Mouse (Mus musculus): ENCODE measurements around the gene Prune1. TPM values are rescaled to one million over a fixed set of nuclear protein-coding genes. Genes with fewer than 3 reads are reported as not detected.

Gene Prune1
- polyA plus RNA-seq, 1 experiment from 2014 or later = 28.6 TPM

DNA sequence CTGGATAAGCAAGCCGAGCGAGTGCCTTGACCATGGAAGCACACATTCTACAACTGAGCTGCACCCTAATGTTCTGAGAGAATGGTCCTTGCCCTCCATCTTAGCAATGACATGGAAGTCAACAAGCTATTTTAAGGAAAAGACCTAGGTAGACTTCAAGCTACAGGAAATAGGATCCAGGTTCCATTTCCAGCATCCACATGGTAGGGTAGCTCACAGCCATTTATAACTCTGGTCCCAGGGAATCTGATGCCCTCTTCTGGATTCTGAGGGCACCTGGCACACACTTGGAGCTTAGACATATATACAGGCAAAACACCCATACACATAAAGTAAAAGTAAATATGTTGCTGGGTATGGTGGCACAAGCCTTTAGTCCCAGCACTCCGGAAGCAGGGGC, 15.8 kb downstream of the Prune1 start:
- peaks cover 79% of the 10 kb centered on the region for H3K36me3 ChIP-seq
- 96% methylated on average over 3 of the region's 3 CpGs for WGBS
- DNase-seq (ENCODE audit: low spot score) = no peak

DNA sequence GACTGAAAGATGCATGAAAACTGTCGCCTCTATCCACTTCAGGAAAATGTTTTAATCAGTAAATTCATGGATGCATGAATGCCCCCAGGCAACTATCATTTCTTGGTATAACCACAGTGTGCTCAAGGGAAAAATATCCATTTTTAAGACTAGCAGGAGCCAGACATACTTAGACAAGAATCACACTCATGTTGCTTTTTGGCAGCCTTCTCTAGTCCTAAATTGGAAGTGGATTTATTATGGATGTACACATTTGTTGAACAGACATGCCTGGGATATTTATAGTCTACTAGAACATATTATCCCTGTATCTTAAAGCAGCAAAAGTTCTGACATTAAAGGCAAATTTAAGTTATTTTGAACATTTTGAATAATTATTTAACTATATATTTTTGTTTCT, 17.2 kb downstream of the Prune1 start:
- peaks cover 7% of the 10 kb centered on the region; the same call in 1 of the 2 replicates for H3K4me1 ChIP-seq (replicated peaks)
- no peak overlapping the region for H3K4me3 ChIP-seq
- peaks cover 91% of the 10 kb centered on the region for H3K36me3 ChIP-seq
- DNase-seq (ENCODE audit: low spot score) = no peak
- 78% methylated on average over 1 of the region's 1 CpGs for WGBS
- H3K9me3 ChIP-seq = no peaks in the 10 kb centered on the region
- no peaks in the 10 kb centered on the region for H3K27me3 ChIP-seq (ENCODE audit: insufficient read depth, poor library complexity, severe bottlenecking)
- H3K27ac ChIP-seq = no peak overlapping the region

More for the DNA sequence above, 15.8 kb downstream of the Prune1 start:
- Histone ChIP-seq H3K4me1 (replicated peaks) (peaks cover 7% of the 10 kb centered on the region; the same call in 1 of the 2 replicates), H3K9me3 (no peaks in the 10 kb centered on the region), H3K27me3 (ENCODE audit: insufficient read depth, poor library complexity, severe bottlenecking) (no peaks in the 10 kb centered on the region), H3K4me3 (no peak overlapping the region), H3K27ac (no peak overlapping the region)

DNA sequence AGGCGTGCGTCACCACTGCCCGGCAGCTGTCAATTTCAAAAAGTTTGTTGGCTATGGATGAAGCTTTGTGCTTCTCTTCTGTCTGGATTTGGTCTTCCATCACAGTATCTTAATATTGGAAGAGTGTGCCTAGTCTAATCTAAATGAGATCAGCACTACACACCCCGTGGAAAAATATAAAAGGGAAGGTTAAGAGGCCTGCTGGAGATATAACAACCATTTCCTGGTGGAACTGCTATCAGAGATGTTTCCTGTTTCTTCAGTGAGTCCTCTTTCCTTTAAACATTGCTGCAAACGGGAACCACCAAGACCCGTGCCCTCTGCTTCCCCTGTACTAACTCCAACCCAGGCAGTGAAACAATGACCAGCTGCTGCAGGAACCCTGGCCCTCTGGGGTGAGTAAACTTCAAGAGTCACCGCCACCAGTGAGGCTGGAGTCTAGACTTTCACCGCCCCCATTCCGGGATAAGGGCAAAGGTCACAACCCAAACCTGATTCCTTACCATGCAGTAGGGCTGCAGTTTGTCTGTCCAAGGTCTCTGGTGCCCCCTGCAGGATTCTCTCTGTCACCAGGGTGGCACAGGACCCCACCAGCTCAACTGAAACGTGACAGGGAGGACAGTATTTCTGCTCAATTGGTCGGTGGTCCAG, 18.7 kb downstream of the Prune1 start:
- peaks cover 92% of the 10 kb centered on the region for H3K36me3 ChIP-seq
- H3K9me3 ChIP-seq = no peaks in the 10 kb centered on the region

DNA sequence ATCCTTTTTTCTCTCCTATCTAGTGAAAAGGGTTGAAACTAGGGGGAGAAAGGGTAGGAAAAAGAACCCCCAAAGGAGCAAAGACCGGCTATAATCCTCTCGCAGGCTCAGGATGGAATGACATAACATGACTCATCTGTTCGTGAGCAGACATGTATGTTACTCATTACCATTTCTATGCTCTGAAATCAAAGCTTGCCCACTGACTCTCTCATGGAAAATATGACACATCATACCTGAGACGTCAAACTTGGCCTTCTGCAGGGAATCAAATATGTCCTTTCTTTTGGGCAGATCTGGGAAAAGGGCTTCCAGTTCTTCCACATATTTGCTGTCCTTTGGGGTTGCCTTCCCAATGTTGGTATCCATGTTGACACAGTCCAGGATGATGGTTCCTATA, 19.9 kb downstream of the Prune1 start:
- 92% methylated on average over 4 of the region's 4 CpGs for WGBS
- Histone ChIP-seq H3K36me3 (peaks cover 92% of the 10 kb centered on the region), H3K4me1 (replicated peaks) (peaks cover 7% of the 10 kb centered on the region; the same call in 1 of the 2 replicates), H3K4me3 (no peak overlapping the region), H3K27ac (no peak overlapping the region), H3K27me3 (ENCODE audit: insufficient read depth, poor library complexity, severe bottlenecking) (no peaks in the 10 kb centered on the region), H3K9me3 (no peaks in the 10 kb centered on the region)
- no peak for DNase-seq (ENCODE audit: low spot score)

More for the DNA sequence above, 18.7 kb downstream of the Prune1 start:
- peak overlapping the region; percentile 6; the same call in 1 of the 2 replicates for H3K27ac ChIP-seq
- WGBS = 44% methylated on average over 11 of the region's 11 CpGs
- peaks cover 7% of the 10 kb centered on the region; the same call in 1 of the 2 replicates for H3K4me1 ChIP-seq (replicated peaks)
- peak; percentile 75 for DNase-seq (ENCODE audit: low spot score)
- no peaks in the 10 kb centered on the region for H3K27me3 ChIP-seq (ENCODE audit: insufficient read depth, poor library complexity, severe bottlenecking)
- H3K4me3 ChIP-seq = no peak overlapping the region

DNA sequence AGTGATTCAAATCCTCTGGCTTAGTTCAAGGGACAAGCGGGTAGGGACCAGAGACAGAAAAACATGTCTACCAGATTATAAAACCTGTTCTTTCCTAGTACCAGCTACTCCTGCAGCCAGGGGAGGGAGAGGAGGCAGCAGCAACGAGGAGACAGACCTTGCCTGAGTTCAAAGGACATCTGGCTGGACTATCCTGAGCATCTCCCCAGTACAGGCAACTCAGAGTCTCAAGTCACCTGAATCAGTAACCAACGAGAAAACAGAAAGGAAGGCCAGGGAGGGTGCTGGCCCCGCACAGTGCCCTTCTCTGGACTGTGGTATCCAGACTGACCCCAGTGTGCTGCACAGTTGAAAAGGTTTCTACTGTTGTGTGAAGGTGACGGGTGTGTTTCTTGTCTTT, 24.9 kb downstream of the Prune1 start:
- no peak for DNase-seq (ENCODE audit: low spot score)
- Histone ChIP-seq H3K36me3 (peaks cover 93% of the 10 kb centered on the region), H3K27ac (no peak overlapping the region), H3K27me3 (ENCODE audit: insufficient read depth, poor library complexity, severe bottlenecking) (no peaks in the 10 kb centered on the region), H3K4me3 (no peak overlapping the region), H3K9me3 (no peaks in the 10 kb centered on the region), H3K4me1 (replicated peaks) (no peaks in the 10 kb centered on the region)
- 91% methylated on average over 5 of the region's 5 CpGs for WGBS

DNA sequence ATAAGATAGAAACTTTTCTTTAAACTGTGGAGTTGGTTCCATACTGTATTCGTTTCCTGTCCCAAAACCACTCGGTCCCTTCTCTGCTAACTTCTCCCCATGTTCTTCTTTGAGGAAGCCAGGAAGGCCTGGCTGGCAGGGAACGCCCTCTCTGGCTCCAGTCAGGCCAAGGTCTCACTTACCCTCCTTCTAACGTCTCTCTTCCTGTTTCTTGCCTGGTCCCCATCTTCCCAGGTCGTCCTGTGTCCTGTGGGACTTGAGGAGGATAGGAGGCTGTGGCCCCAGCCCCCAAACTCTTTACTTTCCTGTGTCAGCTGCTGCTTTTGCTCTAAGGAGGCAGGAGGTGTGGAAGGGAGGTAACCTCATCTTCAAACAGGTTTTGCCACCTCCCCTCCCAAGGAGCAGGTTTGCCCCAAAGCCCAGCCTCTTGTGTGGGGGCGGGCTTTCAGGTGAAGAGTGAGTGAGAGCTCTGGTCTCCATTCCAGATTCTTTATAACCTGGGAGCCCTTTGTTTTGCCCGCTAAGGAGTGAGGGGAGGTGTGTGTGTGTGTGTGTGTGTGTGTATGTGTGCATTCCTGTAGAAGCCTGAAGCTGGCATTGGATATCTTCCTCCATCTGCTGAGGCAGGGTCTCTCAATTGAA, 31.0 kb downstream of the Prune1 start, which contains the start of gene Bnipl:
TSS of gene Bnipl (minus strand) at position 411 of the 642 bp plus-strand sequence.
- Histone ChIP-seq H3K36me3 (peaks cover 36% of the 10 kb centered on the region), H3K4me1 (replicated peaks) (no peaks in the 10 kb centered on the region), H3K27me3 (ENCODE audit: insufficient read depth, poor library complexity, severe bottlenecking) (no peaks in the 10 kb centered on the region), H3K9me3 (no peaks in the 10 kb centered on the region), H3K4me3 (no peak within 1 kb of the TSS), H3K27ac (peak within 1 kb of the TSS; percentile 29; the same call in 1 of the 2 replicates)
- WGBS = 57% methylated on average over 7 of the region's 7 CpGs
- DNase-seq (ENCODE audit: low spot score) = no peak

DNA sequence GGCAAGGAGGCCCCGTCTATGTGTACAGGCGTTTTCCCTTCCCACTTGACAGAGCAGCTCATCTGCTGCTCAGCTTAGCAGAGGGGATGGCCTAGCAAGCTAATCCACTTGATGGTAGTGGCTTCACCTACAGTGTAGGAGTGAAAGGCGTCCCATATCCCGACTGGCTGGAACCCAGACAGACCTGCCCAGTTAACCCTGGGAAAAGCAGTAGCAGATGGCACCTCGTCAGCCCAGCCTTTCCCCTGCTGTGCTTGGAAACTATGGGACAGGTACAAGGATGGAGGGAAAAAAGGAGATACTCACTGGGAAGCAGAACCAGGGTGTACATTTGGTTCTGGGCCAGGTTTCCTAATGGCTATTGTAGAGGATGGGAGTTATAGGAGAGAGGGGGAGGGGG, 31.5 kb downstream of the Prune1 start:
- H3K4me1 ChIP-seq (replicated peaks) = no peaks in the 10 kb centered on the region
- no peak overlapping the region for H3K4me3 ChIP-seq
- H3K27ac ChIP-seq = no peak overlapping the region
- H3K9me3 ChIP-seq = no peaks in the 10 kb centered on the region
- no peak for DNase-seq (ENCODE audit: low spot score)
- H3K36me3 ChIP-seq = peaks cover 34% of the 10 kb centered on the region
- no peaks in the 10 kb centered on the region for H3K27me3 ChIP-seq (ENCODE audit: insufficient read depth, poor library complexity, severe bottlenecking)
- 81% methylated on average over 5 of the region's 5 CpGs for WGBS

DNA sequence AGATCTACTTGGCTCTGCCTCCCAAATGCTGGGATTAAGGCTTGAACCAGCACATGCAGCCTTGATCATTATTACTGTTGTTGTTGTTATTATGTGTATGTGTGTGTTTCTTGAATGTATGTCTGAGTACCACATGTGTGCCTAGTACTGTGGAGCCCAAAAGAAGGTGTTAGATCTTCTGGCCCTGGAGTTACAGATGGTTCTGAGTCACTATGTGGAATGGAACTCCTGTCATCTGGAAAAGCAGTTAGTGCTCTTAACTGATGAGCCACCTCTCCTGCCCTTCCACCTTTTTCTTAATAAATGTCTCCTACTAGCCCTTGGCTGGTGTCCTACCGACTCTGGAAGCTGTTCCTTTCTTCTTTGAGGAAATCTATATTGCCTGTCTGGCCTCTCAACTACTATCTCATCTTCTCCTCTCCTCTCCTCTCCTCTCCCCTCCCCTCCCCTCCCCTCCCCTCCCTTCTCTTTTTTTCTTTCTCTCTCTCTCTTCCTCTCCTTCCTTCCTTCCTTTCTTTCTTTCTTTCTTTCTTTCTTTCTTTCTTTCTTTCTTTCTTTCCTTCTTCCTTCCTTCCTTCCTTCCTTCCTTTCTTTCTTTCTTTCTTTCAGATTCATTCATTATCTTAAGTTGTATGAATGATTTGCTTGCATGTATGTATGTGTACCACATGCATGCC, 34.1 kb downstream of the Prune1 start:
- Histone ChIP-seq H3K36me3 (peaks cover 13% of the 10 kb centered on the region), H3K4me3 (no peak overlapping the region), H3K27ac (no peak overlapping the region), H3K27me3 (ENCODE audit: insufficient read depth, poor library complexity, severe bottlenecking) (no peaks in the 10 kb centered on the region), H3K4me1 (replicated peaks) (no peaks in the 10 kb centered on the region), H3K9me3 (no peaks in the 10 kb centered on the region)
- DNase-seq (ENCODE audit: low spot score) = no peak
- WGBS = 82% methylated on average over 1 of the region's 1 CpGs

DNA sequence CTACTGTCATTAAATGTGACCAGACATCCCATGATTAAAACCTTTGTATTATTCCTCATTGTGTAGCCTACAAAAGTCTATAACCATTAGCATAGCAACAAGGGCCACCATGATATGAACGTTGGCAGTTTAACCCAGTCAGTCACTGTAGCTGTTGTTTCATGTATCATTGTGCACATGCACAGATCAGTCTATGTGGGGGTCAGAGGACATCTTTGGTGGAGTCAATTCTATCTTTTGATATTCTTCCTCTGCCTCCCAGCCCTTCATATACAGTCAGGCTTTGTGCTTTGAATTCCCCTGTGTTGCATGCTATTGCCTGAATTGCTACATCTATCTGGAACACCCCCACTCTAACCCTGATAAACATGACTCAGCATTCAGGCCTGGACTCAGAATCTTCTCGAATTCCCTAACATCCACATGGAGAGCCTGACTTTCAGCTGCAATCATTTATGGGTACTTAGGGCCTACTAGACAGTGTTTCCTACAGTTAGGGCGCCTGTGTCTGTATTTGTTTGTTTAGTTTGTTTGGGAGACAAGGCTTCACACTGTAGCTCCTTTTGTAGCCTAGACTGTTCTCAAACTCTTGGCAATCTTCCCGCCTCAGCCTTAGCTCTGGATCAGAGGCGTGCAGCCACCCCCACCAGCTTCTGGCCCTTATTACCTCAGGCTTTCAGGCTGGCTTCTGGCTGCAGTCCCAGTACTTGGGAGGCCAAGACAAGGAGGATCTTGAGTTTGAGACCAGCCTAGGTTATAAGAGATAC, 35.2 kb downstream of the Prune1 start:
- no peak overlapping the region for H3K27ac ChIP-seq
- no peaks in the 10 kb centered on the region for H3K27me3 ChIP-seq (ENCODE audit: insufficient read depth, poor library complexity, severe bottlenecking)
- H3K4me3 ChIP-seq = no peak overlapping the region
- WGBS = 86% methylated on average over 5 of the region's 5 CpGs
- no peaks in the 10 kb centered on the region for H3K4me1 ChIP-seq (replicated peaks)
- no peaks in the 10 kb centered on the region for H3K9me3 ChIP-seq
- H3K36me3 ChIP-seq = peaks cover 8% of the 10 kb centered on the region
- DNase-seq (ENCODE audit: low spot score) = no peak

DNA sequence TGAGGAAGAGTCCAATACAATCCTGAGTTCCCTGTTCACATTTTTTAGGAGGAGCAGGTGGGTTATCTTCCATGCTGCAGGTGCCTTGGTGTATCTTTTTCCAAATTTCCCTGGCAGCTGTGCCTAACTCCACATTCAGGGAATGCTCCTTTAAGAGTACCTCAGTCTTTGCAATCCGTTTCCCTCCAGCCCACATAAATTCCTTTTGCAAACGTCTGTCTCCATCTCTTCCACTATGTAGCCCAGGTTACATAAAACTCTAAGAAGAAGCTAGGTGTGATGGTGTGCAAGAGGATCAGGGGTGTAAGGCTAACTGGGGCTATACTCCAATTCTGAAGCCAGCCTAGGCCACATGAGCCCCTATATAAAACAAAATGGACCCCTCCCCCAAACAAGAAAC, 38.8 kb downstream of the Prune1 start:
- Histone ChIP-seq H3K4me3 (no peak overlapping the region), H3K36me3 (peaks cover 16% of the 10 kb centered on the region), H3K9me3 (no peaks in the 10 kb centered on the region), H3K27ac (no peak overlapping the region), H3K27me3 (ENCODE audit: insufficient read depth, poor library complexity, severe bottlenecking) (no peaks in the 10 kb centered on the region), H3K4me1 (replicated peaks) (peaks cover 13% of the 10 kb centered on the region)
- DNase-seq (ENCODE audit: low spot score) = no peak
- 85% methylated on average over 2 of the region's 2 CpGs for WGBS

DNA sequence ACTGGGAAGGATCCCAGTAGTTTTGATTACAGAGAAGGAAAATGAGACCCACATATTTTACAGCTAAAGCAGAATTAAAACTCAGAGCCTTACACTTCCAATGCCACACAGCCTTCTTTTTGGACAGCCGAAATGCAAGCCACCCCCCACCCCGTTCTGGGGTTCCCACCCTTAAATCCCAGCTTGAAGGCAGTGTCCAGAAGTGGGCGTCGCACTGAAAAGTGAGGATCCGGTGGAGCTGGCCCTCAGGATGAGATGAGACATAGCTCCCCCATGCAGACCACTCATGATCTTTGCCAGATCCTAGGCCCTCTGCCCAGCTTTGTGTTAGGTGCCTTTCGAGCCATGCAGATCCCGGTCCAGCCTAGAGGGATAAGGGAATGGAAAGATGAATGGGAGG, 40.4 kb downstream of the Prune1 start, which contains the start of gene Gm128:
TSS of gene Gm128 (minus strand) at position 101 of the 400 bp plus-strand sequence.
- Histone ChIP-seq H3K4me1 (replicated peaks) (peaks cover 13% of the 10 kb centered on the region), H3K27me3 (ENCODE audit: insufficient read depth, poor library complexity, severe bottlenecking) (no peaks in the 10 kb centered on the region), H3K4me3 (peak within 1 kb of the TSS; percentile 16), H3K27ac (peak within 1 kb of the TSS; percentile 57; the same call in 1 of the 2 replicates), H3K9me3 (no peaks in the 10 kb centered on the region), H3K36me3 (peaks cover 31% of the 10 kb centered on the region)
- WGBS = 76% methylated on average over 7 of the region's 7 CpGs
- DNase-seq (ENCODE audit: low spot score) = no peak

DNA sequence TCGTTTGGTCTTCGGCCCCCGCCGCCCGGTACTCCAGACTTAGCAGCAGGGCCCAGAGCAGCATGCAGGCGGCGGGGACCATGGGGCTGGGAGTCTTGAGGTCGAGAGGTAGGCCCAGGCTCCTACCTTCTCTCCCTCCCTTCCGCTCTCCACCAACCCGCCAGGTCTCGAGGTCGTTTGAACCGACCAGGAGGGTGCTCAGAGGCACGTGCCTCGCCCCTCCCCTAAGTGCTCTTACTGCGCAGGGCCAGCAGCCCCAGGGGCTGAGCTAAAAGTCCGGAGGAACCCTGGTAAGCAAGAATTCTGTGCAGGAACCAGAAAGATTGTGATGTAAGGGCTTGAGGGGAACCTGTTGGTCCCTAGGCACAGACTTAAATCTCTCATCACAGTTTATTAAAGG, 41.0 kb downstream of the Prune1 start:
- peak overlapping the region; percentile 57; the same call in 1 of the 2 replicates for H3K27ac ChIP-seq
- no peak for DNase-seq (ENCODE audit: low spot score)
- peaks cover 37% of the 10 kb centered on the region for H3K36me3 ChIP-seq
- H3K4me1 ChIP-seq (replicated peaks) = peaks cover 14% of the 10 kb centered on the region
- peak overlapping the region; percentile 16 for H3K4me3 ChIP-seq
- WGBS = 33% methylated on average over 17 of the region's 17 CpGs
- no peaks in the 10 kb centered on the region for H3K9me3 ChIP-seq
- H3K27me3 ChIP-seq (ENCODE audit: insufficient read depth, poor library complexity, severe bottlenecking) = no peaks in the 10 kb centered on the region
